Mouse (Mus musculus): ENCODE data around the gene Zfyve26.

DNA sequence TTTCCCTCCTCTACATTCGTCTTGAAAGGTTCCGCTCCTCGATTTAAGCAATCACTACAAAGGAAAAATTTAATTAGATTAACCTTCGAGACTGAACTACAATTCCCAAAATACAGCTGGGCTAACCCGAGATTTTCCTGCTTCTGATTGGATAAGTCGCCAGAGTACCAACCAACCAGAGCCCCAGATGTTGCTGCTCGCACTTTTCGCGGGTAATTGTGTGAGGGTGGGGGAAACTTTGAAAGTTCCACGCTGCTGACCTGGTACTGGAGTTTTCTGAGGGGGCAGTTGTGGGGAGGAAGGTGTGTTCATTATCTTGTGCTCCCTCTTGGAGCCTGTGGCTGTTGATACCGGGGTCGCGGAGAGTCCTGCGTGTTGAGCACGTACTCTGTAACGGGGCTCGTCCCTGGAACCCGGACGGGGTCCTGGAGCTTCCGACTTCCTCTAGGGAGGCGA is 1.0 kb upstream of the Zfyve26 start, which contains the start of gene Rad51b:
- TF ChIP-seq GATA1 (IDR thresholded peaks at IDR 0.05; ENCODE audit: borderline replicate concordance, low read length): no peak
- TF ChIP-seq FLI1 (IDR thresholded peaks at IDR 0.05; ENCODE audit: low read length): no peak
